Mouse (Mus musculus) frontal cortex, postnatal 36 days (tissue): ENCODE results near the gene Ppp1r37.
"Not testable (repeated sequence)": the region's sequence is repeated elsewhere in the genome, so short reads cannot be mapped to it uniquely, and the experiment has no call there.

ENCODE experiments used
- DNase-seq, 2 experiments: peaks; one replicate each; pipeline ENCODE4 v3.0.0; 2022; ENCODE audit warnings: low spot score in 2 of 2

Gene Ppp1r37

DNA sequence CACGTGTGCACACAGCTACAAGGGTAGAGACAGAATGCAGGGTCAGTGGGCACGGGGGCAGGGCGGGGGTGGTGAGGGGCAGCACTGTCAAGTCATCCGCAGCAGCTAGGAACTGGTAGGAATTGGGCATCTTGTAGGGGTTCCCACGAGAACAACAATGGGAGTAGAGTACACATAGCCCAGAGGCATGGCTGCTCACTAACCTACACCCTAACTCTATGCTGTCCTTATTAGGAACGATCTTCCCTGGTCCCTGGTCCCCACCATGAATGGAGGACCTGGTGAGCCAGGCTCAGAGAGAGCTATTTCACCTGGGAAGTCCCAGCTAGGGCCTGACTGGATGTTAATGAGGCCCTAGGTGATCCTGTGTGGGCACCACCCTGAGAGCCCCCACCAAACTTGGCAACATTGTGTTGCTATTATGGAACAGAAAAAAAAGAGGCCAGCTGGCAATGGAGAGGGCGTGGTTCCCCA lies 21.2 kb downstream of the Ppp1r37 start:
- no peak for DNase-seq

DNA sequence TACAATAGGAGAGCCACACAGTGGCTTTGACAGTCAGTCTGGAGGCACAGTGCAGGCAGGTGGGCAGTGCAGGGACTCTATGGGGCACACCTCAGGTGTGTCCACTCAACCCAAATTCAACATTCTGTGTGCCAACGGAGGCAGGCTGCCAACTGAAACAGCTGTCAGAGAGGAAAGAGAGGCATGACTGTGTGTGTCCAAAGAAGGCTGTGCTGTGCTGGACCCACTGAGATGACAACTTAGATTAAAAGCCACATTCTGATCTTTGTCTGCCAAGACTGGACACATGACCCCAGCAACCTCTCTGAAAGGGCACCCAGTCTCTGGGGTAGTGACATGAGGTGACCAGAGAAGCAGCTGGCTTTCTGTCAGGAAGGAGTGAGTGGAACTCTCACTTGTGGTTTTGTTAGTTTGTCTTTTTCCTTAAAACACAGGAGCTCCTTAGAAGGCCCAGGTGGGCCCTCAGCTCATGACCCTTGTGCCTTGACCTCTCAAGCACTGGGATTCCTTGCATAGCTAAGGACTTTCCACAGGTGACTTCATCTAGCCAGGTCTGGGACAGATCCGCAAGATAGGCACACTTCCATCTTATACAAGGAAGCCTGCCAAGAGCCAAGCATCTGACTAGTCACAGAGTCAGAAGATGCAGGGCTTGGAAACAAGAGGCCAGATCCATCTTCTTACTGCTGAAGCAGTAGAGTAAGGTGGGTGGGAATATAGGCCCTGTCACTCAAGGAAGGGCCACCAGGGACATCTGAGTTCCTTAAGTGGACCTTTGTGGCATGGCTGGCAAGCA lies 21.9 kb downstream of the Ppp1r37 start:
- DNase-seq: no peak

DNA sequence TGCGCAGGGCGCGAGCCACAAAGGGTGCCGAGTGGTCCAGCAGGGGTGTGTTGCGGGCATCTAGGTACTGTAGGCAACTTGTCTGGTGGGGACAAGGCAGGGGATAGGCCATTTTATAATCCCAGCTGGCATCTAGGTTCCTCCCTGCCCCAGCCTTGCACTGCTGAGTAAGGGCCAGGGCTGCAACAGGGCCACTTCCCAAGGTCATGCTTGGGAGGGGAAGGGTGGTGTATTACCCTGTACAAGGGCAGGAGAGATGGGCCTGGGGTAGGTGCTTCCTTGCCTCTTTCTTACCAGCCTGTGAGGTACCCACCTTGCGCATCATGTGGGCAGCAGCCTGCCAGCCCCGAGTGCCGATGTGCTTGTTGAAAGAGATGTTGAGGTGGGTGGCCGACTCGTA lies 28.2 kb downstream of the Ppp1r37 start:
- DNase-seq: no peak

- DNase-seq: no peak
These were observed 30.6 kb downstream of the Ppp1r37 start for GRCm38 (mm10) chr7:19532240-19532639.

DNA sequence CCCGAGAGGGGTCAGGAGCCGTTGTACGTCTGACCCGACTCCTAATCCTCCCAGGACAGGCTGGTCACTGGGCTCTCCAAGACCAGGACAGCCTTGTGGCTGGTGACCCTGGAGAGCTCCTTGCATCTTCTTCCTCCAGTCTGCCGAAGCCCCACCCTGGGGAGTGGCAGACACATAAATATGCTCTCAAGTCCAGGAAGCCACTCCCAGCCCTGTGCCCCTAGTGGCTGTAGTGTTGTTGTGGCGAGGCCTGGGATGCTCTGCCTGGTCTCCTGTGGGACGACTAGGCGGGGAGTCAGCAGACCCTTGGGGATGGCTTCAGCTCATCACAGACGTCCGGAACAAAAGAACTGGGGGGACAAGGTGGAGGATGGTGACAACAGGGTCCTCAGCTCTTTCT lies 31.8 kb downstream of the Ppp1r37 start:
- no peak for DNase-seq

- no peak for DNase-seq
These were observed 37.8 kb downstream of the Ppp1r37 start for GRCm38 (mm10) chr7:19525105-19525481.

GRCm38 (mm10) chr7:19524420-19525104 lies 38.3 kb downstream of the Ppp1r37 start:
- DNase-seq: no peak

DNA sequence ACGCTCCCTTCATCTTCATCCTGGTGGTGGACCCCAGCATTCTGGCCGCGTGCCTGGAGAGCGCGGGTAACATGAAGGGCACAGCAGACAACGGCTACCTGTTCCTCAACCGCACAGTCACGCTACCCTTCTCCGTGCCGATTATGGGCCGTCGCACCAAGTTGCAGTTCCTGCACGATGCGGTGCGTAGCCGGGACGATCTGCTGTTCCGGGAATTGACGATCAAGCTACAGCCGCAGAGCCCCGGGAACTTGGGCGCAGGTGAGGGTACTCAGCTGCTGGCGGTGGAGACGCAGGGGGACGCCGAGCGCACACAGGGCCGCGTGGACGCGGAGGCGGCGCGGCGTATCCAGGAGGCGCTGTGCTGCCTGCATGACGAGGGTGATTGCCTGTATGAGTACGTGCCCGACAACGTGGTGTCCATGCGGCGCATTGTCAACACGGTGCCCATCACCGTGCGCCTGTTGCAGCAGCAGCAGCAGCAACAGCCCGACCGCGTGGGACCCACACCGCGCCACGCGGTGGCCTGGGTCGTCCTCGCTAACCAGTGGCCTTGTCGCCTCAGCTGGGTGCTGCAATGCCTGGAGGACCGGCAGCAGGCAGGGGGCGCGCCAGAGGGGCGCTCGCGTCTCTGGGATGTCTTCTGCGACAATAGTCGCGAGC lies 39.0 kb downstream of the Ppp1r37 start:
- DNase-seq: peak; percentile 67 to 74

- peak in 1 of 2 experiments; percentile 42 for DNase-seq
These were observed 39.7 kb downstream of the Ppp1r37 start for GRCm38 (mm10) chr7:19523017-19523756.

DNA sequence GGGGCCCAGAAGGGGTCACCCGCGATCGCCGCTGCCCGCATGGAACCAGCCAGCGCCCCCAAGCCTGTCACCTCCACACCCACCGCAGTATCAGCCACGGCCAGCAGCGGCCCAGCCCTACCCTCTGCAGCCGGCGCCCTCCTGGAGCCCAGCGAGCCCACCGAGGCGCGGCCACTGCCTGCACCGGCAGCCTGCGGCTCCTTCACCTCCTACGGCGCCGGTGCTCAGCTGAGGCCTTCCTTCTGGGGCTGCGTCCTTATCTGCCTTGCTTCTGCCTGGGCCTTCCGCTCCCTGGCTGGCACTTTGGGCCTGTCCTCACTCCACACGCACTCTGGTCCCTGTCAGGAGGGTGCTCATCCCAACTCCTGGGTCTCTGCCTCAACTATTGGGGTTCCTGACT lies 42.8 kb downstream of the Ppp1r37 start:
- DNase-seq: no peak

GRCm38 (mm10) chr7:19517652-19518365 lies 45.1 kb downstream of the Ppp1r37 start, which contains the start of gene Nkpd1:
TSS of gene Nkpd1 (plus strand) at chr7:19517838.
- DNase-seq: no peak

GRCm38 (mm10) chr7:19512353-19512752 lies 50.5 kb downstream of the Ppp1r37 start:
- DNase-seq: no peak

DNA sequence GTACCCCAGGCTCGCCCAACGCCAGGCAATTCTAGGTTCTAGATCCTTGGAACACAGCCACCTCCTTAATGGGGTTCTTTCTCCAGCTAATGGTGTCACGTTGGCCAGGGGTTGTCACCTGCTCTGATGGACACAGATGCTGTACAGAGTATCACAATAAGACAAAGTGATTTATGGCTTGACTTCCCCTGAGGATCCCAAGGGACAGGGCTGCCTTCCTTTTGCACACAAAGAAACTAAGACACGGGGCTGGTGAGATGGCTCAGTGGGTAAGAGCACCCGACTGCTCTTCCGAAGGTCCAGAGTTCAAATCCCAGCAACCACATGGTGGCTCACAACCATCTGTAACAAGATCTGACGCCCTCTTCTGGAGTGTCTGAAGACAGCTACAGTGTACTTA lies 50.9 kb downstream of the Ppp1r37 start:
- not testable (repeated sequence) for DNase-seq

DNA sequence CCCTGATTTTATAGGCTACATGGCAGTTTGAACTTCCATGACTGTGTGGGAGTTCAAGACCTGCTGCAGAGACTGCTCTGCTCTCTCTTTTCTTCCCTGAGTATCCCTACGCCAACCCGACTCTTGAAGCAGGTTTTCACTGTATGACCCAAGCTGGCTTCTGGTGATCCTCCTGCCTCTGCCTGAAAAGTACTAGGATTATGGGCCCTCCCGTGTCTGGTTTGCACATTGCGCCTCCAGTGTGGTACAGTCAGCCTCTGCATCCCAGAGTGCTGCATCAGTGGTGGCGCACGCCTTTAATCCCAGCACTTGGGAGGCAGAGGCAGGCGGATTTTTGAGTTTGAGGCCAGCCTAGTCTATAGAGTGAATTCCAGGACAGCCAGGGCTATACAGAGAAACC lies 53.1 kb downstream of the Ppp1r37 start:
- DNase-seq: no peak

- DNase-seq: no peak
These were observed 53.8 kb downstream of the Ppp1r37 start for GRCm38 (mm10) chr7:19508924-19509568.

- peak; percentile 94 to 95 for DNase-seq
These were observed 54.5 kb downstream of the Ppp1r37 start, which contains the start of the genes Bloc1s3 and Trappc6a for GRCm38 (mm10) chr7:19508150-19508923. TSS of gene Bloc1s3 (minus strand) at chr7:19508367. TSS of gene Trappc6a (plus strand) at chr7:19508395.

- DNase-seq: no peak
These were observed 55.3 kb downstream of the Ppp1r37 start for GRCm38 (mm10) chr7:19507612-19507981.

DNA sequence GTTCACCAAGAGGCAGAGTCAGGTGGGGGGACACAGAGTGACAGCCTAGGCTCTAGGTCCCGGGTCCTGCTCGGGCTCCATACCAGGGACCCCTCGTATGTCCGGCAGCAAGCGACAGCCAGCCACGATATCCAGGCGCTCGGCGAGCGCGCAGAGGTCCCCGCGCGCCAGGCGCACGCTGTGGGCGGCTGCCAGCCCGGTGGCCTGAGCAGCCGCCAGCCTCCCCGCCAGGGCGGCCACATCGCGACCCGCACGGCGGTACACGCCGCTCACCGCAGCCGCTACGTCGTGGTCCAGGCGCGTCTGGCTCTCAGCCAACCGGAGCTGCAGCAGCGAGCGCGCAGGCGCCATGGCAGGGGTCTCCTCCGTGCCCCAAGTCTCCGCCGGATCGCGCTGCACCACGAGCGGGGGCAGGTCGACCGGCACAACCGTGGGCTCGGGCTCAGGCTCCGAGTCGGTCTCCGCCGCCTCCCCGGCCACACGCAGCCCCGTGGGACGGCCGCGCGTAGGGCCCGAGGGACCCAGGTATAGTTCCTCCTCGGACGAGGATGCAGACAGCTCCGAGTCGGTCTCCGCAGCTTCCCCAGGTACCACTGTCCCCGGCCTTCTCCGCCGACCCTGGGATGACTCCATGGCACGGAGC lies 55.8 kb downstream of the Ppp1r37 start:
- no peak for DNase-seq

DNA sequence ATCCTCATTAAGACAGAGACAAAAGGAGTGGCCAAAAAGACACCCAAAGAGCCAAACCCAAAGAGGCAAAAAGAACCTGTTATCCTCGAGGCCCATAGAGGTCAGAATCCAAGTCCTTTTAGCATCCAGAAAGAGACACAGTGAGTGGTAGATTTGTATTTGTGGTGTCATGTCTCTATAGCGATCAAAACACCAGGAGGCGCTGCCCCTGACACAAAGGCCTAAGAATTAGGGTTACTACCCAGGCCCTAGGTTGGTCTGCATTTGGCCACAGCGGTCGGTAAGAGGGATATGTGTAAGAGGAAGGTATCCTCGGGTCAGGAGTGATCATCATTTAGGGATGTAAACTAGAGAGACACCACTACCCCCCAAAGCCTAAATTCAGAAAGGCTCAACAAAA lies 56.5 kb downstream of the Ppp1r37 start:
- DNase-seq: no peak
